8 mouse cellular contexts compared by ENCODE assay signal in genomic region chr2:91527147-91527486, GRCm38 (mm10). TPM values are rescaled to one million over a fixed set of nuclear protein-coding genes. Genes with fewer than 3 reads are reported as not detected.
DNase-seq lines count a peak whose midpoint lies in the region; ATAC-seq and TF ChIP-seq lines count a peak whose summit lies in the region.

No protein-coding gene starts in this region.

- WGBS in forebrain, embryonic 13.5 days = 1% methylated on average over 15 of the region's 15 CpGs
- WGBS in midbrain, embryonic 16.5 days = under 1% methylated on average over 15 of the region's 15 CpGs

- peak overlapping the region; percentile 78 for H3K4me2 ChIP-seq in forebrain, embryonic 13.5 days
- H3K4me2 ChIP-seq in midbrain, embryonic 16.5 days (ENCODE audit: low read length) = peak overlapping the region; percentile 82

- peak overlapping the region; percentile 86 for H3K27ac ChIP-seq in left cerebral cortex, adult 2 months
- no peak overlapping the region for H3K27ac ChIP-seq in brown adipose tissue, adult 24 weeks (replicated peaks; ENCODE audit: low read depth, low read length)
- H3K27ac ChIP-seq in forebrain, embryonic 13.5 days = peak overlapping the region; percentile 83
- peak overlapping the region; percentile 88 for H3K27ac ChIP-seq in midbrain, embryonic 16.5 days (ENCODE audit: low read length)

- peak overlapping the region; percentile 95 for H3K9ac ChIP-seq in forebrain, embryonic 13.5 days
- H3K9ac ChIP-seq in midbrain, embryonic 16.5 days (ENCODE audit: low read depth, low read length) = peak overlapping the region; percentile 99

- TF ChIP-seq CTCF in left cerebral cortex, adult 2 months (IDR thresholded peaks at IDR 0.05) = no peak

- DNase-seq in left cerebral cortex, adult 2 months (ENCODE audit: extremely low spot score in 1 of 2, low spot score in 2 of 2) = peak in 1 of 2 experiments; percentile 31
- no peak for DNase-seq in left cerebral cortex, adult 11 months (ENCODE audit: low spot score)
- peak; percentile 78 for DNase-seq in ES-CJ7 (ENCODE audit: low read depth, low spot score)
- DNase-seq in layer of hippocampus, postnatal 25 days (ENCODE audit: extremely low spot score in 1 of 2, low spot score in 1 of 2) = peak; percentile 31 to 38
- DNase-seq in urinary bladder, postnatal 10 days (ENCODE audit: low spot score) = no peak

- ATAC-seq in forebrain, embryonic 13.5 days = peak; percentile 67
- peak; percentile 84 for ATAC-seq in midbrain, embryonic 16.5 days

- peak overlapping the region; percentile 92 for H3K4me3 ChIP-seq in left cerebral cortex, adult 2 months
- peak overlapping the region; percentile 93 for H3K4me3 ChIP-seq in brown adipose tissue, adult 24 weeks (ENCODE audit: insufficient read depth, low read depth, low read length)
- H3K4me3 ChIP-seq in forebrain, embryonic 13.5 days = peak overlapping the region; percentile 98
- H3K4me3 ChIP-seq in midbrain, embryonic 16.5 days (ENCODE audit: low read depth, low read length) = peak overlapping the region; percentile 98

- intact Hi-C loops in left cerebral cortex, adult 2 months (cut with DNase I) = no loop called here

- H3K4me1 ChIP-seq in brown adipose tissue, adult 24 weeks (ENCODE audit: control insufficient read depth, insufficient read depth, insufficient read length, low read length) = no peaks in the 10 kb centered on the region
- peaks cover 8% of the 10 kb centered on the region for H3K4me1 ChIP-seq in forebrain, embryonic 13.5 days
- H3K4me1 ChIP-seq in midbrain, embryonic 16.5 days (ENCODE audit: control insufficient read depth, insufficient read depth, low read length) = peaks cover 16% of the 10 kb centered on the region

- H3K27me3 ChIP-seq in forebrain, embryonic 13.5 days = no peaks in the 10 kb centered on the region
- H3K27me3 ChIP-seq in midbrain, embryonic 16.5 days (ENCODE audit: control insufficient read depth, insufficient read depth, low read depth, low read length) = no peaks in the 10 kb centered on the region

- H3K9me3 ChIP-seq in forebrain, embryonic 13.5 days (replicated peaks) = no peaks in the 10 kb centered on the region
- no peaks in the 10 kb centered on the region for H3K9me3 ChIP-seq in midbrain, embryonic 16.5 days (replicated peaks; ENCODE audit: control insufficient read depth, low read length, poor library complexity, severe bottlenecking)

- H3K36me3 ChIP-seq in forebrain, embryonic 13.5 days (ENCODE audit: poor library complexity, severe bottlenecking) = peaks cover 16% of the 10 kb centered on the region
- H3K36me3 ChIP-seq in midbrain, embryonic 16.5 days (ENCODE audit: control insufficient read depth, insufficient read depth, low read length) = no peaks in the 10 kb centered on the region

RNA-seq across cellular contexts. Expression of gene Ckap5, which starts 0.6 kb away (rescaled TPM):
- 100 to 1,000 TPM; 120 to 134 TPM for total RNA-seq in left cerebral cortex, adult 2 months (2021)
- polyA plus RNA-seq in brown adipose tissue, adult 24 weeks (2012; ENCODE audit: insufficient read depth, insufficient read length, missing spikeins) = 13.8 and 16.6 TPM in 2 replicates
- polyA plus RNA-seq in forebrain, embryonic 13.5 days (2015; fragmentation: Nextera tagmentation; extraction: Ambion mirVana) = 185 and 187 TPM in 2 replicates
- total RNA-seq in layer of hippocampus, postnatal 25 days (2021) = 100 to 1,000 TPM; 107 to 115 TPM
- polyA plus RNA-seq in midbrain, embryonic 16.5 days (2015; fragmentation: Nextera tagmentation; extraction: Ambion mirVana) = 99.7 and 110 TPM in 2 replicates

Comparison
In these comparisons a context has a peak if more than half of its experiments do, and no peak if none do; other contexts are left out.
1. DNase-seq: peak in ES-CJ7 (single experiment) and layer of hippocampus, postnatal 25 days (2 of 2); none in left cerebral cortex, adult 11 months (single experiment) and urinary bladder, postnatal 10 days (single experiment).
2. Peak in every context shown above with its lines, with median percentiles within 50 percentile points of each other: H3K4me3 ChIP-seq.